Mouse (Mus musculus) ES-E14 (cell line): ENCODE measurements around the gene Gal3st1. TPM values are rescaled to one million over a fixed set of nuclear protein-coding genes. Genes with fewer than 3 reads are reported as not detected.

ENCODE experiments used
- DNase-seq: peaks from one replicate; pipeline ENCODE4 v3.0.0-alpha.2; 2013; ENCODE audit warnings: low read depth, low spot score
- H3K27ac ChIP-seq: 2 replicates; pipeline ENCODE4 v1.5.1; 2012; ENCODE audit warnings: low read depth, mild to moderate bottlenecking, low read length, moderate library complexity, mixed read lengths; ENCODE audit not compliant: poor library complexity, insufficient read depth, severe bottlenecking
- H3K36me3 ChIP-seq: 2 replicates; pipeline ENCODE4 v1.6.1; 2012; ENCODE audit warnings: mild to moderate bottlenecking, low read length, moderate library complexity, mixed read lengths; ENCODE audit not compliant: control insufficient read depth, poor library complexity, insufficient read depth, severe bottlenecking
- H3K4me1 ChIP-seq, 2 experiments: fragments of 150-350 bp in 1 of 2; sonication (generic) in 1 of 2; 2 replicates each; pipeline ENCODE4 v1.6.1; 2012; ENCODE audit warnings: low read length in 2 of 2, mild to moderate bottlenecking in 1 of 2, mixed read lengths in 1 of 2; ENCODE audit not compliant: control insufficient read depth in 2 of 2, insufficient read depth in 2 of 2, poor library complexity in 1 of 2
- H3K4me3 ChIP-seq, 2 experiments: fragments of 150-350 bp in 1 of 2; sonication (generic) in 1 of 2; 2 replicates each; pipeline ENCODE4 v1.5.1; 2012; ENCODE audit warnings: low read length in 2 of 2, low read depth in 1 of 2, mild to moderate bottlenecking in 1 of 2, mixed read lengths in 1 of 2; ENCODE audit not compliant: insufficient read depth in 1 of 2, poor library complexity in 1 of 2, severe bottlenecking in 1 of 2
- H3K9ac ChIP-seq: 2 replicates; pipeline ENCODE4 v1.6.1; 2012; ENCODE audit warnings: low read depth, mild to moderate bottlenecking, low read length, mixed read lengths; ENCODE audit not compliant: poor library complexity, insufficient read depth, severe bottlenecking
- H3K9me3 ChIP-seq: fragments of 150-350 bp; sonication (generic); 2 replicates; pipeline ENCODE4 v1.6.1; 2012; ENCODE audit warnings: low read depth, mild to moderate bottlenecking, low read length; ENCODE audit not compliant: control insufficient read depth, insufficient read depth
- CHD2 ChIP-seq: IDR thresholded peaks from 2 replicates; pipeline ENCODE4 v1.6.1; 2014; ENCODE audit warnings: mild to moderate bottlenecking, low read depth, low read length, inconsistent platforms
- HCFC1 ChIP-seq: IDR thresholded peaks from 2 replicates; pipeline ENCODE4 v1.6.1; 2012; ENCODE audit warnings: low read length, inconsistent platforms, borderline replicate concordance; ENCODE audit not compliant: insufficient read depth
- MAFK ChIP-seq: IDR thresholded peaks from 2 replicates; pipeline ENCODE4 v1.6.1; 2014; ENCODE audit warnings: mild to moderate bottlenecking, low read depth, low read length, inconsistent platforms; ENCODE audit not compliant: insufficient read depth
- ZC3H11A ChIP-seq: IDR thresholded peaks from 2 replicates; pipeline ENCODE4 v1.6.1; 2012; ENCODE audit warnings: low read depth, mild to moderate bottlenecking, inconsistent platforms, low read length, borderline replicate concordance
- ZNF384 ChIP-seq: IDR thresholded peaks from 2 replicates; pipeline ENCODE4 v1.6.1; 2012; ENCODE audit warnings: low read depth, low read length, inconsistent platforms
- in situ Hi-C, 2 experiments: fragments of 600-800 bp; cut with MboI; formaldehyde crosslinking; loops; one replicate each; pipeline ENCODE4 v1.15.1; 2025; ENCODE audit warnings: low sequenced_read_pairs in 2 of 2, inconsistent platforms in 1 of 2; ENCODE audit not compliant: unreplicated experiment in 2 of 2
- total RNA-seq: library from RNA; depleted of rRNA; stranded (reverse); fragments of 300-350 nt; gene quantifications from 2 replicates; pipeline ENCODE4 v1.2.3, GENCODE M21; 2012

Gal3st1 gene
- total RNA-seq, 1 experiment, result 4.9 TPM

DNA sequence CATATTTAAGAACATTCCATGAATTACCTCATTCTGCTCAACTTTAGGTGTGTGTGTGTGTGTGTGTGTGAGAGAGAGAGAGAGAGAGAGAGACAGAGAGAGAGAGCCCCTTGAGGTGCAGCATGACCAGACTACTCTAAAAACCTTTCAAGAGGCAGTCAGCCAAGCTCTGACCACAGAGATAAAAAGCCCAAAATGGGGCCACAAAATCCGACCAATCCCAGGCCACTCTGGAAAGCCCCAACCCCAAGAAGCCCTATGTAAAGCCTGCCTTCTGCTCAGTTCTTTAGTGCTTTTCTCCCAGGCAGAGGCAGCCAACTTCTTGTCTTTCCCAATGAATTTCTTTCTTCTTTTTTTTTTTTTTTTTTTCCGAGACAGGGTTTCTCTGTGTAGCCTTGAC is 22.5 kb upstream of the Gal3st1 start:
- no peak overlapping the region; the same call in 1 of the 2 replicates for H3K9ac ChIP-seq
- no peak for DNase-seq
- peaks cover 6 to 12% of the 10 kb centered on the region in 2 experiments for H3K4me1 ChIP-seq
- no peak for TF ChIP-seq MAFK
- TF ChIP-seq ZC3H11A, result no peak
- no peak for TF ChIP-seq HCFC1
- TF ChIP-seq ZNF384, result no peak
- TF ChIP-seq CHD2, result no peak
- no peaks in the 10 kb centered on the region for H3K36me3 ChIP-seq
- in situ Hi-C loops, result no loop called here
- H3K4me3 ChIP-seq, result no peak overlapping the region
- no peak overlapping the region for H3K27ac ChIP-seq
- H3K9me3 ChIP-seq, result no peaks in the 10 kb centered on the region

DNA sequence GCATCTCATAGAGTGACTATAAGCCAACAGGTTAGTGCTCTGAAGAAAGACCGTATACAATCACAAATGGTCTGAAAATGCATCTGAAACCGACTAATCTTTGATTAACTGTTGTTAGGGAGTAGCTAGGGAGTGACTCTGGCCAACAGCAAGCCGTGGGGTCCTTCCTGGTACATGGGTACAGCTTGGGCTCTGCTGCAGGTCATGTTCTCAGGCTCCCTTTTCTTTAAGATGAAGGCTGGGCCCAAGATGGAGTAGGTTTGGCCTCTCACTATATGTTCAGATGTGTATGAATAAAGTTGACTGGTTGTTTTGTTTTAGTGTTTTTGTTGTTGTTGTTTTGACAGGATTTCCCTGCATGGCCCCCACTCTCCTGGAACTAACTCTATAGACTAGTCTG is 21.7 kb upstream of the Gal3st1 start:
- no peak for DNase-seq

DNA sequence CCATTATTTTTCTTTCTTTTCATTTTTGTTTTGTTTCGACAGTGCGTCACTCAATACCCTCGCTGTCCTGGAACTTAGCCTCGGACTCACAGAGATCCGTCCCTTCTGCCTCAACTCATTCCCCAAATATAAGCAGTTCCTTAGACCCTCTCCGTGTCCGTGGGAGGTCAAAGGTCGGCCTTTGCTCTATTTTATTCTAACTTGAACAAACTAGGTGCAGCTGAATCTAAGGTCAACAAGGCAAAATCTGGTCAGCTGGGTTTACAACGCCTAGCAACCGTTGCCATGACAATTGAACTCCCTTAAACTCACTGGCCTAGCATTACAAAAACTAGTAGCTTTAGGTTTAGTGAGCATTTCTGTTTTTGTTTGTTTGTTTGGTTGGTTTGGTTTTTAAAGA is 20.3 kb upstream of the Gal3st1 start:
- H3K36me3 ChIP-seq, result peaks cover 13% of the 10 kb centered on the region
- peak overlapping the region; percentile 33 for H3K9ac ChIP-seq
- in situ Hi-C loops, result no loop called here
- DNase-seq, result peak; percentile 80
- peaks cover 0 to 7% of the 10 kb centered on the region in 2 experiments; a peak in 1 of 4 replicates for H3K4me1 ChIP-seq
- H3K9me3 ChIP-seq, result no peaks in the 10 kb centered on the region
- no peak for TF ChIP-seq CHD2
- TF ChIP-seq ZC3H11A, result no peak
- TF ChIP-seq HCFC1, result no peak
- TF ChIP-seq MAFK, result no peak
- no peak for TF ChIP-seq ZNF384
- peak overlapping the region; percentile 37 for H3K27ac ChIP-seq
- H3K4me3 ChIP-seq, result peak overlapping the region; percentile 58 to 83

More for the DNA sequence above, 21.7 kb upstream of the Gal3st1 start:
- Histone ChIP-seq H3K4me3 (no peak overlapping the region), H3K4me1 (peaks cover 3 to 10% of the 10 kb centered on the region in 2 experiments; a peak in 1 of 4 replicates), H3K27ac (no peak overlapping the region), H3K9ac (no peak overlapping the region), H3K9me3 (no peaks in the 10 kb centered on the region), H3K36me3 (peaks cover 6% of the 10 kb centered on the region; the same call in 1 of the 2 replicates)
- no peak for TF ChIP-seq MAFK
- no peak for TF ChIP-seq ZNF384
- in situ Hi-C loops, result no loop called here

DNA sequence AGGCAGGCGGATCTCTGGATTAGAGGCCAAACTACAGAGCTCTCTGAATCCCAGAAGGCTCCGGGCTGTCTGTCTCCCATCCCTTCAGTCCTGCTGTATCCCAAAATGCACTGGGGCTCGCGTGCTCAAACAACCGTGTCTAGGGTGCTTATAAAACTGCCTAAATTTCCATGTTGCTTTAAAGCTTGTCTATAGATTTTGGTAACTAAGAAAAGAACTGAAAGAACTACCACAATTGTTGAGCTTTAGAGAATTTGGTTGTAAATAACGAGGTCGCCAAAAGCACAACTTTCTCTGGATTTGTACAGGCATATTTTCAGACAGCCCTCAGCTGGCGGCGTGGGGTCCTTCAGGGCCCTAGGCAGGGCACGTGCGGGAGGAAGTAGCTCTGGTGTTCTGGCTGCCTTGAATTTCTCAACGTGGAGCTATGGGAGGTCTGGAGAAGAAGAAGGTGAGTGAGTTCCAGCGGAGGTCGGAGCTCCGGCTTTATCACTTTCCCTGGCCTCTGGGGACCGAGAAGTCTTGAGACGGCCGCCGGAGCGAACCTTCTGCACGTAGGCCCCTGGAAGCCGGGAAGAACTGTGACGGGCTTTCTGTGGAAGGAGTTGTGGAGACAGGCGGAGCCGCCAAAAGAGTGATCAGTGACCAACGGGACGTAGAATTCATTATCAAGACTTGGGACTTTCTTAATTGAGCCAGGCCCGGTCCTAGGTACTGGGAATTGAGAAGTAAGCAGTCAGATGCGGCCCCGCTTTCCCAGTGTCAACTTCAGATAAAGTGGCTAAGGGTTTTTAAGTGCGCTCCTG is 19.6 kb upstream of the Gal3st1 start, which contains the start of gene Pes1:
TSS of gene Pes1 (plus strand) at position 366 of the 806 bp plus-strand sequence.
- peak within 1 kb of the TSS; percentile 92 for H3K27ac ChIP-seq

More for the DNA sequence above, 19.6 kb upstream of the Gal3st1 start, which contains the start of gene Pes1:
- peak; percentile 87 for DNase-seq
- peaks cover 0 to 7% of the 10 kb centered on the region in 2 experiments; a peak in 1 of 4 replicates for H3K4me1 ChIP-seq
- TF ChIP-seq MAFK (no peak), HCFC1 (peak; percentile 75; the same call in 1 of the 2 replicates), ZC3H11A (no peak), CHD2 (peak; percentile 48; the same call in 1 of the 2 replicates), ZNF384 (no peak)
- peak within 1 kb of the TSS; percentile 96 for H3K9ac ChIP-seq
- peaks cover 17% of the 10 kb centered on the region for H3K36me3 ChIP-seq
- in situ Hi-C loops, result no loop called here
- peak within 1 kb of the TSS; percentile 83 to 99 for H3K4me3 ChIP-seq
- H3K9me3 ChIP-seq, result no peaks in the 10 kb centered on the region
